19 mouse cellular contexts compared by ENCODE assay signal in the genomic region with DNA sequence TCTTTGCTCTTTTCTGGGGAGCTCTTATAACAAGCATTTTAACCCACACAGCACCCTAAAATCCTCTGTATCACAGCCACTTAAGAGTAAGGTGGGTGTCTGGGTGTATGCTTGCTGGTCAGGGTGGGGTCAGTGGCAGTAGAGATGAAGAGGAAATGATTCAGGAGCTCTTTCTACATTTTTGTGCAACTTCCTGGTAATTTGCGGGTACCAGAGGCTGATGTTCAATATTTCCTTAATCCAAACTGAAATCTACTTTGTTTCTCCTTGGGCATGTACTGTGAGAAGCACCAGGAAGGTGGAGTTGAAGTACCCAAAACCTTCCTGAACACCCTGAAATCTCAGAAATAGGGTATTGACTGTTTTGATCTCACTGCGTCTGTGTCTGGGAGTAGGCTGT. TPM values are rescaled to one million over a fixed set of nuclear protein-coding genes. Genes with fewer than 3 reads are reported as not detected.
A peak's percentile ranks its signal among the peaks of the same experiment; 100 is the strongest.
DNase-seq lines count a peak whose midpoint lies in the region; ATAC-seq and TF ChIP-seq lines count a peak whose summit lies in the region.
"Had no signal": no experiment of that assay in that cellular context is flagged by ENCODE, and none has a peak within 500 bp of the region (broad histone marks: within the 10 kb centered on the region; RNA-seq: fewer than 3 reads in every experiment).

No protein-coding gene starts in this region.

- no peak for TF ChIP-seq POLR2A in CH12.LX (IDR thresholded peaks at IDR 0.05; ENCODE audit: low read depth, low read length)

- no peaks in the 10 kb centered on the region for H3K27me3 ChIP-seq in heart, embryonic 11.5 days (ENCODE audit: control insufficient read depth, insufficient read depth, low read length)
- H3K27me3 ChIP-seq in CH12.LX (replicated peaks), result no peaks in the 10 kb centered on the region
- H3K27me3 ChIP-seq in forebrain, embryonic 12.5 days, result no peaks in the 10 kb centered on the region
- H3K27me3 ChIP-seq: midbrain, embryonic 12.5 days; neural tube, embryonic 12.5 days had no signal

- no peak overlapping the region for H3K4me3 ChIP-seq in heart, embryonic 11.5 days (ENCODE audit: low read depth, low read length)
- no peak overlapping the region for H3K4me3 ChIP-seq in left cerebral cortex, adult 2 months
- peak overlapping the region in 1 of 3 experiments; percentile 51 for H3K4me3 ChIP-seq in CH12.LX (replicated peaks in 1 of 3; ENCODE audit: low read depth in 2 of 3, low read length in 2 of 3, poor library complexity in 1 of 3)
- no peak overlapping the region for H3K4me3 ChIP-seq in forebrain, embryonic 12.5 days (replicated peaks)
- H3K4me3 ChIP-seq: midbrain, embryonic 12.5 days; neural tube, embryonic 12.5 days had no signal

- ATAC-seq in heart, embryonic 11.5 days (replicated peaks; ENCODE audit: insufficient number of reproducible peaks, low FRiP score, low TSS enrichment), result no peak
- ATAC-seq in megakaryocyte, adult 5-6 weeks (ENCODE audit: poor library complexity, severe bottlenecking), result peak; percentile 73
- ATAC-seq in forebrain, embryonic 12.5 days (ENCODE audit: low FRiP score), result no peak
- ATAC-seq: inflammation-experienced regulatory T-cells, adult 6 months had no signal

- no peak for TF ChIP-seq CTCF in left cerebral cortex, adult 2 months (IDR thresholded peaks at IDR 0.05)
- TF ChIP-seq CTCF in CH12.LX (conservative IDR thresholded peaks at IDR 0.05 in 1 of 2, IDR thresholded peaks at IDR 0.05 in 1 of 2; ENCODE audit: low read depth in 2 of 2, low read length in 2 of 2), result no peak

- intact Hi-C loops in left cerebral cortex, adult 2 months (cut with DNase I), result no loop called here
- intact Hi-C loops in left cerebral cortex, postnatal 25 days (cut with DNase I), result no loop called here

- in situ Hi-C loops in CH12.LX (cut with MboI; ENCODE audit: low pct_ligation_motif_present, low pct_unique_long_range_greater_than_20kb, low sequenced_read_pairs), result no loop called here

- WGBS in heart, embryonic 11.5 days (ENCODE audit: insufficient replicate concordance), result 86% methylated on average over 2 of the region's 2 CpGs
- 90% methylated on average over 2 of the region's 2 CpGs for WGBS in forebrain, embryonic 12.5 days

- no peak overlapping the region for H3K27ac ChIP-seq in heart, embryonic 11.5 days (ENCODE audit: low read depth, low read length)
- H3K27ac ChIP-seq in left cerebral cortex, adult 2 months, result peak overlapping the region; percentile 65
- H3K27ac ChIP-seq in CH12.LX (ENCODE audit: insufficient read depth, low read depth), result no peak overlapping the region
- no peak overlapping the region for H3K27ac ChIP-seq in forebrain, embryonic 12.5 days
- H3K27ac ChIP-seq: midbrain, embryonic 12.5 days; neural tube, embryonic 12.5 days had no signal

- no peak overlapping the region for H3K9ac ChIP-seq in heart, embryonic 11.5 days (ENCODE audit: low read depth, low read length)
- peak overlapping the region; percentile 23; the same call in 1 of the 2 replicates for H3K9ac ChIP-seq in CH12.LX (ENCODE audit: insufficient read depth, low read depth)
- H3K9ac ChIP-seq in forebrain, embryonic 12.5 days, result no peak overlapping the region
- H3K9ac ChIP-seq: midbrain, embryonic 12.5 days; neural tube, embryonic 12.5 days had no signal

- dilution Hi-C loops in CH12.LX (cut with MboI; ENCODE audit: extremely low pct_ligation_motif_present, extremely low pct_unique_long_range_greater_than_20kb, low sequenced_read_pairs), result no loop called here

- no peak for TF ChIP-seq EP300 in CH12.LX (IDR thresholded peaks at IDR 0.05; ENCODE audit: low read length)

- no peak for TF ChIP-seq RAD21 in CH12.LX (IDR thresholded peaks at IDR 0.05; ENCODE audit: low read depth, low read length)

- H3K4me2 ChIP-seq in heart, embryonic 11.5 days, result no peak overlapping the region
- H3K4me2 ChIP-seq in CH12.LX (ENCODE audit: insufficient read depth, low read depth, poor library complexity, severe bottlenecking), result 0 out of 2 replicates have a peak overlapping the region, but pooled peaks have one; percentile 2
- no peak overlapping the region for H3K4me2 ChIP-seq in forebrain, embryonic 12.5 days
- H3K4me2 ChIP-seq: midbrain, embryonic 12.5 days; neural tube, embryonic 12.5 days had no signal

- no peaks in the 10 kb centered on the region for H3K9me3 ChIP-seq in heart, embryonic 11.5 days (replicated peaks; ENCODE audit: control insufficient read depth, low read length)
- H3K9me3 ChIP-seq in CH12.LX (replicated peaks; ENCODE audit: low read length), result no peaks in the 10 kb centered on the region
- H3K9me3 ChIP-seq in forebrain, embryonic 12.5 days, result no peaks in the 10 kb centered on the region
- H3K9me3 ChIP-seq: midbrain, embryonic 12.5 days; neural tube, embryonic 12.5 days had no signal

- DNase-seq in heart, adult 11 months, result peak; percentile 63
- DNase-seq in left cerebral cortex, adult 2 months (ENCODE audit: extremely low spot score in 1 of 2, low spot score in 2 of 2), result no peak
- no peak for DNase-seq in left cerebral cortex, postnatal 25 days (ENCODE audit: low spot score in 2 of 2)
- DNase-seq in CH12.LX (ENCODE audit: extremely low read depth), result no peak
- DNase-seq in thymus, postnatal 14 days, result no peak
- DNase-seq: cerebellum, adult 8-10 months; gastrocnemius, postnatal 10 days; retina, postnatal 1 day; spleen, adult 18-20 months; thymus, adult 2 months had no signal

- H3K79me2 ChIP-seq in CH12.LX (replicated peaks; ENCODE audit: control insufficient read depth, extremely low read depth, insufficient read depth, poor library complexity, severe bottlenecking), result no peaks in the 10 kb centered on the region

- no peaks in the 10 kb centered on the region for H3K36me3 ChIP-seq in heart, embryonic 11.5 days (ENCODE audit: control insufficient read depth, insufficient read depth, low read length)
- no peaks in the 10 kb centered on the region for H3K36me3 ChIP-seq in CH12.LX (replicated peaks in 1 of 2; ENCODE audit: control insufficient read depth in 1 of 2, insufficient read depth in 1 of 2, low read length in 1 of 2)
- H3K36me3 ChIP-seq in forebrain, embryonic 12.5 days (replicated peaks), result no peaks in the 10 kb centered on the region
- H3K36me3 ChIP-seq: midbrain, embryonic 12.5 days; neural tube, embryonic 12.5 days had no signal

- no peaks in the 10 kb centered on the region for H3K4me1 ChIP-seq in heart, embryonic 11.5 days (ENCODE audit: control insufficient read depth, insufficient read depth, low read length)
- peaks cover 32 to 63% of the 10 kb centered on the region in 2 experiments for H3K4me1 ChIP-seq in CH12.LX (ENCODE audit: control insufficient read depth in 1 of 2, insufficient read depth in 2 of 2)
- H3K4me1 ChIP-seq in forebrain, embryonic 12.5 days, result peaks cover 11% of the 10 kb centered on the region

TF ChIP-seq in CH12.LX, 34 proteins besides CTCF, POLR2A, EP300 and RAD21:
- TF ChIP-seq GABPA (IDR thresholded peaks at IDR 0.05; ENCODE audit: insufficient replicate concordance, low read depth, low read length) (no peak), ETS1 (conservative IDR thresholded peaks at IDR 0.05; ENCODE audit: low read depth, low read length) (no peak), KAT2A (IDR thresholded peaks at IDR 0.05; ENCODE audit: insufficient replicate concordance, low read length) (no peak)
TF ChIP-seq in CH12.LX: peak in this region for 0.

RNA-seq across cellular contexts. Expression of a gene that starts 24.0 kb away (rescaled TPM):
- not detected in 2 replicates for polyA plus RNA-seq in heart, embryonic 11.5 days (2014; fragmentation: Nextera tagmentation; extraction: Ambion mirVana)
- not detected for total RNA-seq in left cerebral cortex, adult 2 months (2021)
- not detected for total RNA-seq in left cerebral cortex, postnatal 25 days (2021)
- total RNA-seq in CH12.LX (2012; rRNA removed), result not detected in 2 replicates
- total RNA-seq in CH12.LX (2014; rRNA removed), result not detected in 2 replicates
- not detected in 2 replicates for polyA plus RNA-seq in CH12.LX (2012; ENCODE audit: insufficient read length, low read depth)
- total RNA-seq in megakaryocyte, adult 5-6 weeks (2015), result not detected in 2 replicates
- not detected in 2 replicates for total RNA-seq in megakaryocyte, adult 5-6 weeks (2017)
- 0.27 and 0.52 TPM in 2 replicates for polyA plus RNA-seq in forebrain, embryonic 12.5 days (2016; fragmentation: Nextera tagmentation; extraction: Ambion mirVana)
- total RNA-seq: gastrocnemius, postnatal 10 days; heart, postnatal 36 days; liver, adult 2 months had no signal
- polyA plus RNA-seq: brain, embryonic 14.5 days; inflammation-experienced regulatory T-cells, adult 6 months; liver, adult 2 months had no signal

RNA-seq across cellular contexts. Expression of a gene that starts 38.2 kb away (rescaled TPM):
- 1.6 and 2.1 TPM in 2 replicates for polyA plus RNA-seq in heart, embryonic 11.5 days (2014; fragmentation: Nextera tagmentation; extraction: Ambion mirVana)
- 1 to 10 TPM; 7.5 to 7.8 TPM for total RNA-seq in left cerebral cortex, adult 2 months (2021)
- 1 to 10 TPM; 5.4 to 6.4 TPM for total RNA-seq in left cerebral cortex, postnatal 25 days (2021)
- total RNA-seq in CH12.LX (2012; rRNA removed), result 2.7 and 3.4 TPM in 2 replicates
- total RNA-seq in CH12.LX (2014; rRNA removed), result 2.3 and 2.8 TPM in 2 replicates
- polyA plus RNA-seq in CH12.LX (2012; ENCODE audit: insufficient read length, low read depth), result 5.9 and 6.4 TPM in 2 replicates
- total RNA-seq in megakaryocyte, adult 5-6 weeks (2015), result 17.4 and 20.6 TPM in 2 replicates
- 17.3 and 23.6 TPM in 2 replicates for total RNA-seq in megakaryocyte, adult 5-6 weeks (2017)
- polyA plus RNA-seq in forebrain, embryonic 12.5 days (2016; fragmentation: Nextera tagmentation; extraction: Ambion mirVana), result 7.6 and 8.8 TPM in 2 replicates

RNA-seq across cellular contexts. Expression of a gene that starts 40.7 kb away (rescaled TPM):
- polyA plus RNA-seq in heart, embryonic 11.5 days (2014; fragmentation: Nextera tagmentation; extraction: Ambion mirVana), result 1.9 and 2.3 TPM in 2 replicates
- total RNA-seq in left cerebral cortex, adult 2 months (2021), result 1 to 10 TPM; 3.1 to 4.1 TPM
- total RNA-seq in left cerebral cortex, postnatal 25 days (2021), result 1 to 10 TPM; 2.2 to 2.7 TPM
- 3.1 TPM in 2 replicates for total RNA-seq in CH12.LX (2012; rRNA removed)
- 4.7 and 5.9 TPM in 2 replicates for total RNA-seq in CH12.LX (2014; rRNA removed)
- polyA plus RNA-seq in CH12.LX (2012; ENCODE audit: insufficient read length, low read depth), result 19.2 and 25.1 TPM in 2 replicates
- total RNA-seq in megakaryocyte, adult 5-6 weeks (2015), result 309 and 334 TPM in 2 replicates
- total RNA-seq in megakaryocyte, adult 5-6 weeks (2017), result 89.9 and 122 TPM in 2 replicates
- polyA plus RNA-seq in forebrain, embryonic 12.5 days (2016; fragmentation: Nextera tagmentation; extraction: Ambion mirVana), result 0.23 and 0.51 TPM in 2 replicates

Comparison
In these comparisons a context has a peak if more than half of its experiments do, and no peak if none do; other contexts are left out.
1. RNA of a gene that starts 40.7 kb away (total RNA-seq): 89.9 to 334 TPM in megakaryocyte, adult 5-6 weeks; 3.1 to 5.9 TPM in CH12.LX, 3.1 to 4.1 TPM in left cerebral cortex, adult 2 months and 2.2 to 2.7 TPM in left cerebral cortex, postnatal 25 days; every median in the first group is over 10 times any median in the second.